Mouse (Mus musculus): ENCODE results near the gene Nfatc3. TPM values are rescaled to one million over a fixed set of nuclear protein-coding genes. Genes with fewer than 3 reads are reported as not detected.

Nfatc3 gene
- polyA plus RNA-seq, 1 experiment from 2014 or later: 4.3 TPM

DNA sequence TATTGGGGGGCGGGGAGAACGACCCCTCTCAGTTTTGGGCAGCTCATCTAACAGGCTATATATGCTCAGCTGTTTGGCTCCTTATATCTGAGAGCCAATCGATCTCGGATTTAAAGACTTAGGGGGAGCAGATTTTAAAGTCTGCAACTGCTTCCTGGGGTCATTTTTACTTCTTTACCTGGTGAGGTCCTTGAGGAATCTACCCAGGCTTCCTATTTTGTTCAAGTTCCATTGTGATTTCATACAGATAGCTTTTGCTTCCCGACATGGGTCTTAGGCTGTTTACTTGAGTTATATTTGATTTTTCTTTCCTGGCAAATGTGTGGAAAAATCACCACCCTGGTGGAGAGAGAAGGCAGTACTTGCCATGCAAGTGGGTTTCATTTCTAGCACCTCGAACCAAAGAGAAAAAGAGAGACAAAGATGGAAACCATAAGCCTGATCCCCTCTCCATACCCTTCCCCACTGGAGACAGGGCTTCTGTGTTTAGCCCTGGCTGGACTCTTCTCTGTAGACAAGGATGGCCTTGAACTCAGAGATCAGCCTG lies 111.4 kb downstream of the Nfatc3 start:
- peak overlapping the region; percentile 74; the same call in 1 of the 2 replicates for H3K27ac ChIP-seq (ENCODE audit: low read length)
- no peaks in the 10 kb centered on the region for H3K36me3 ChIP-seq (ENCODE audit: control insufficient read depth, insufficient read depth)
- peak overlapping the region; percentile 94 for H3K4me3 ChIP-seq (ENCODE audit: low read length)
- no peaks in the 10 kb centered on the region for H3K27me3 ChIP-seq (ENCODE audit: control insufficient read depth, insufficient read depth, low read length)
- peaks cover 16% of the 10 kb centered on the region for H3K4me1 ChIP-seq (ENCODE audit: control insufficient read depth, insufficient read depth, low read length)
- H3K9ac ChIP-seq (ENCODE audit: low read length): peak overlapping the region; percentile 89
- WGBS: 25% methylated on average over 6 of the region's 6 CpGs
- peak overlapping the region; percentile 85 for H3K4me2 ChIP-seq (ENCODE audit: low read depth, low read length)
- H3K9me3 ChIP-seq (replicated peaks; ENCODE audit: control insufficient read depth, low read length): no peaks in the 10 kb centered on the region
- no peak for ATAC-seq (replicated peaks; ENCODE audit: extremely low read depth, insufficient read depth, low FRiP score)

DNA sequence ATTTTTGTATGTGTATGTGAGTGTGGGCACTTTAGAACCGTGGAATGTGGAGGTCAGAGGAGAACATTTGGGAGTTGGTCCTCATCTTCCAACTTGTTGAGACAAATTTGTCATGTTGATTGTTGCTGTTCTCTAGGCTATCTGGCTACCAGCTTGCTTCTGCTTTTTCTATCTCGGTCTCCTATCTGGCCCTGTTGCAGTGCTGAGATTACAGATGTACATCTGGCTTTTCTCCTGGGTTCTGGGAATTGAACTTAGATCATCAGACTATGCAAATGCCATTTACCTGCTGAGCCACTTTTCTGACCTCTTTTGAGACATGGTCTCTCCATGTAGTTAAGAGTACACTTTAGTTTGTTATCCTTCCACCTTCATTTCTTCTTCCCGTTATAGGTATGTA lies 114.9 kb downstream of the Nfatc3 start:
- Histone ChIP-seq H3K4me3 (ENCODE audit: low read length) (no peak overlapping the region), H3K9ac (ENCODE audit: low read length) (no peak overlapping the region), H3K27me3 (ENCODE audit: control insufficient read depth, insufficient read depth, low read length) (no peaks in the 10 kb centered on the region), H3K36me3 (ENCODE audit: control insufficient read depth, insufficient read depth) (no peaks in the 10 kb centered on the region), H3K27ac (ENCODE audit: low read length) (no peak overlapping the region), H3K4me2 (ENCODE audit: low read depth, low read length) (no peak overlapping the region), H3K4me1 (ENCODE audit: control insufficient read depth, insufficient read depth, low read length) (peaks cover 7% of the 10 kb centered on the region), H3K9me3 (replicated peaks; ENCODE audit: control insufficient read depth, low read length) (no peaks in the 10 kb centered on the region)
- ATAC-seq (replicated peaks; ENCODE audit: extremely low read depth, insufficient read depth, low FRiP score): no peak
- 73% methylated on average over 3 of the region's 3 CpGs for WGBS

GRCm38 (mm10) chr8:106176891-106177290 lies 118.3 kb downstream of the Nfatc3 start:
- H3K4me3 ChIP-seq (ENCODE audit: low read length): no peak overlapping the region
- peaks cover 2% of the 10 kb centered on the region; the same call in 1 of the 2 replicates for H3K4me1 ChIP-seq (ENCODE audit: control insufficient read depth, insufficient read depth, low read length)
- no peaks in the 10 kb centered on the region for H3K27me3 ChIP-seq (ENCODE audit: control insufficient read depth, insufficient read depth, low read length)
- no peak for ATAC-seq (replicated peaks; ENCODE audit: extremely low read depth, insufficient read depth, low FRiP score)
- no peaks in the 10 kb centered on the region for H3K9me3 ChIP-seq (replicated peaks; ENCODE audit: control insufficient read depth, low read length)
- 22% methylated on average over 1 of the region's 1 CpGs for WGBS
- no peaks in the 10 kb centered on the region for H3K36me3 ChIP-seq (ENCODE audit: control insufficient read depth, insufficient read depth)
- no peak overlapping the region for H3K4me2 ChIP-seq (ENCODE audit: low read depth, low read length)
- no peak overlapping the region for H3K9ac ChIP-seq (ENCODE audit: low read length)
- H3K27ac ChIP-seq (ENCODE audit: low read length): no peak overlapping the region

DNA sequence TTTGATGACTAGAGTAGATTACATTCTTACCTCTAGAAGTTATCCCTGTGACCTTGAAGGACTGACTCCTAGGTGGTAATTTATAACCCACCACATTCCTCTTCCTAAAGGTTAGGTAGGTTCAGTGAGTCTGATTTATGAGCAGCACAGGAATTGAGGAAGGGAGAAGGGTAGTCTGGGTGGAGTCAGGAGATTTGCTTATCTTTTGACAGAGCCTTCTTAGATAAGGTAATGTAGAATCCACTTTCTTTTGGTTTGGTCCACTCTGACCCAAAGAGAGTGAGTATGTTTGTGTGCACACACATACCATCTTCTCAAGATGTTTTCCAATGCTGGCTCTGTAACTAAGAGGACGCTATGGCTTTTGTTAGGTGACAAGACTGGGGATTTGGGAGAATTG lies 119.0 kb downstream of the Nfatc3 start:
- H3K9me3 ChIP-seq (replicated peaks; ENCODE audit: control insufficient read depth, low read length): no peaks in the 10 kb centered on the region
- no peaks in the 10 kb centered on the region for H3K36me3 ChIP-seq (ENCODE audit: control insufficient read depth, insufficient read depth)
- WGBS: 61% methylated on average over 1 of the region's 1 CpGs
- no peak for ATAC-seq (replicated peaks; ENCODE audit: extremely low read depth, insufficient read depth, low FRiP score)
- H3K4me3 ChIP-seq (ENCODE audit: low read length): no peak overlapping the region
- peaks cover 2% of the 10 kb centered on the region; the same call in 1 of the 2 replicates for H3K4me1 ChIP-seq (ENCODE audit: control insufficient read depth, insufficient read depth, low read length)
- no peak overlapping the region for H3K9ac ChIP-seq (ENCODE audit: low read length)
- H3K4me2 ChIP-seq (ENCODE audit: low read depth, low read length): no peak overlapping the region
- no peaks in the 10 kb centered on the region for H3K27me3 ChIP-seq (ENCODE audit: control insufficient read depth, insufficient read depth, low read length)
- H3K27ac ChIP-seq (ENCODE audit: low read length): no peak overlapping the region

- 61% methylated on average over 2 of the region's 2 CpGs for WGBS
- no peak for ATAC-seq (replicated peaks; ENCODE audit: extremely low read depth, insufficient read depth, low FRiP score)
- H3K27ac ChIP-seq (ENCODE audit: low read length): no peak overlapping the region
Observed at GRCm38 (mm10) chr8:106178428-106178827, 119.8 kb downstream of the Nfatc3 start.

More at GRCm38 (mm10) chr8:106178428-106178827, 119.8 kb downstream of the Nfatc3 start:
- no peaks in the 10 kb centered on the region for H3K27me3 ChIP-seq (ENCODE audit: control insufficient read depth, insufficient read depth, low read length)
- H3K9me3 ChIP-seq (replicated peaks; ENCODE audit: control insufficient read depth, low read length): no peaks in the 10 kb centered on the region
- H3K4me1 ChIP-seq (ENCODE audit: control insufficient read depth, insufficient read depth, low read length): peaks cover 2% of the 10 kb centered on the region; the same call in 1 of the 2 replicates
- H3K4me2 ChIP-seq (ENCODE audit: low read depth, low read length): no peak overlapping the region
- no peaks in the 10 kb centered on the region for H3K36me3 ChIP-seq (ENCODE audit: control insufficient read depth, insufficient read depth)
- H3K9ac ChIP-seq (ENCODE audit: low read length): no peak overlapping the region
- no peak overlapping the region for H3K4me3 ChIP-seq (ENCODE audit: low read length)

Other genes with a start within 250 kb of the Nfatc3 start
- gene Ranbp10, start 231.5 kb upstream of the Nfatc3 start, polyA plus RNA-seq (2015; fragmentation: Nextera tagmentation; extraction: Ambion mirVana): 8.3 and 9.2 TPM in 2 replicates
- 0.43 and 0.64 TPM in 2 replicates for gene Tsnaxip1, start 231.1 kb upstream of the Nfatc3 start, polyA plus RNA-seq (2015; fragmentation: Nextera tagmentation; extraction: Ambion mirVana)
- gene Cenpt, start 205.6 kb upstream of the Nfatc3 start, polyA plus RNA-seq (2015; fragmentation: Nextera tagmentation; extraction: Ambion mirVana): 34.0 and 35.6 TPM in 2 replicates
- gene Thap11, start 203.7 kb upstream of the Nfatc3 start, polyA plus RNA-seq (2015; fragmentation: Nextera tagmentation; extraction: Ambion mirVana): 49.0 and 50.9 TPM in 2 replicates
- 132 and 194 TPM in 2 replicates for gene Nutf2, start 198.3 kb upstream of the Nfatc3 start, polyA plus RNA-seq (2015; fragmentation: Nextera tagmentation; extraction: Ambion mirVana)
- 32.6 and 33.7 TPM in 2 replicates for gene Edc4, start 178.0 kb upstream of the Nfatc3 start, polyA plus RNA-seq (2015; fragmentation: Nextera tagmentation; extraction: Ambion mirVana)
- 0.69 and 0.89 TPM in 2 replicates for gene Nrn1l, start 165.3 kb upstream of the Nfatc3 start, polyA plus RNA-seq (2015; fragmentation: Nextera tagmentation; extraction: Ambion mirVana)
- 22.8 and 25.1 TPM in 2 replicates for gene Pskh1, start 158.4 kb upstream of the Nfatc3 start, polyA plus RNA-seq (2015; fragmentation: Nextera tagmentation; extraction: Ambion mirVana)
- 0.79 and 0.89 TPM in 2 replicates for gene Ctrl, start 125.0 kb upstream of the Nfatc3 start, polyA plus RNA-seq (2015; fragmentation: Nextera tagmentation; extraction: Ambion mirVana)
- gene Psmb10, start 120.4 kb upstream of the Nfatc3 start, polyA plus RNA-seq (2015; fragmentation: Nextera tagmentation; extraction: Ambion mirVana): 89.4 and 112 TPM in 2 replicates
- 1.3 and 1.7 TPM in 2 replicates for gene Lcat, start 115.5 kb upstream of the Nfatc3 start, polyA plus RNA-seq (2015; fragmentation: Nextera tagmentation; extraction: Ambion mirVana)
- 38.5 and 43.1 TPM in 2 replicates for gene Slc12a4, start 92.7 kb upstream of the Nfatc3 start, polyA plus RNA-seq (2015; fragmentation: Nextera tagmentation; extraction: Ambion mirVana)
- not detected in 2 replicates for gene Dpep3, start 79.4 kb upstream of the Nfatc3 start, polyA plus RNA-seq (2015; fragmentation: Nextera tagmentation; extraction: Ambion mirVana)
- 14.4 and 15.5 TPM in 2 replicates for gene Dus2, start 67.5 kb upstream of the Nfatc3 start, polyA plus RNA-seq (2015; fragmentation: Nextera tagmentation; extraction: Ambion mirVana)
- 0.13 and 0.16 TPM in 2 replicates for gene Dpep2nb, start 52.9 kb upstream of the Nfatc3 start, polyA plus RNA-seq (2015; fragmentation: Nextera tagmentation; extraction: Ambion mirVana)
- 12.8 and 14.8 TPM in 2 replicates for gene Ddx28, start 47.0 kb upstream of the Nfatc3 start, polyA plus RNA-seq (2015; fragmentation: Nextera tagmentation; extraction: Ambion mirVana)
- gene Esrp2, start 78.1 kb downstream of the Nfatc3 start, polyA plus RNA-seq (2015; fragmentation: Nextera tagmentation; extraction: Ambion mirVana): 1.9 and 6.6 TPM in 2 replicates
- gene Pla2g15, start 91.6 kb downstream of the Nfatc3 start, polyA plus RNA-seq (2015; fragmentation: Nextera tagmentation; extraction: Ambion mirVana): 7.7 and 7.8 TPM in 2 replicates
- gene Slc7a6, start 110.0 kb downstream of the Nfatc3 start, polyA plus RNA-seq (2015; fragmentation: Nextera tagmentation; extraction: Ambion mirVana): 21.1 and 28.5 TPM in 2 replicates
- gene Slc7a6os, start 152.1 kb downstream of the Nfatc3 start, polyA plus RNA-seq (2015; fragmentation: Nextera tagmentation; extraction: Ambion mirVana): 20.1 and 21.1 TPM in 2 replicates
- gene Prmt7, start 152.1 kb downstream of the Nfatc3 start, polyA plus RNA-seq (2015; fragmentation: Nextera tagmentation; extraction: Ambion mirVana): 34.1 and 34.4 TPM in 2 replicates

Data from heart, embryonic 16.5 days (tissue).